18 mouse cellular contexts compared by ENCODE assay signal in genomic region chr9:96267559-96267948, GRCm38 (mm10).
DNase-seq lines count a peak whose midpoint lies in the region; ATAC-seq lines count a peak whose summit lies in the region.
"Had no signal": no experiment of that assay in that cellular context is flagged by ENCODE, and none has a peak within 500 bp of the region (broad histone marks: within the 10 kb centered on the region; RNA-seq: fewer than 3 reads in every experiment).

No protein-coding gene starts in this region.

- H3K9me3 ChIP-seq in erythroblast, embryonic 14.5 days (ENCODE audit: control insufficient read depth, low read length) = no peaks in the 10 kb centered on the region
- H3K9me3 ChIP-seq in liver, embryonic 11.5 days (ENCODE audit: control insufficient read depth, low read length) = no peaks in the 10 kb centered on the region
- H3K9me3 ChIP-seq in liver, embryonic 15.5 days (replicated peaks) = no peaks in the 10 kb centered on the region
- H3K9me3 ChIP-seq in kidney, embryonic 14.5 days (ENCODE audit: control insufficient read depth, low read length) = no peaks in the 10 kb centered on the region
- H3K9me3 ChIP-seq: forebrain, embryonic 10.5 days; forebrain, embryonic 13.5 days; hindbrain, embryonic 12.5 days; hindbrain, embryonic 15.5 days had no signal

- H3K36me3 ChIP-seq in erythroblast, embryonic 14.5 days (ENCODE audit: control insufficient read depth) = peaks cover 93% of the 10 kb centered on the region
- H3K36me3 ChIP-seq in liver, embryonic 11.5 days (ENCODE audit: control insufficient read depth, insufficient read depth, low read length) = no peaks in the 10 kb centered on the region
- peaks cover 30% of the 10 kb centered on the region for H3K36me3 ChIP-seq in liver, embryonic 15.5 days (replicated peaks)
- no peaks in the 10 kb centered on the region for H3K36me3 ChIP-seq in kidney, embryonic 14.5 days (ENCODE audit: control insufficient read depth, insufficient read depth, low read length)
- H3K36me3 ChIP-seq: hindbrain, embryonic 12.5 days; hindbrain, embryonic 15.5 days had no signal

- peak overlapping the region; percentile 35; the same call in 1 of the 2 replicates for H3K9ac ChIP-seq in liver, embryonic 11.5 days (ENCODE audit: low read depth, low read length)
- peak overlapping the region; percentile 45; the same call in 1 of the 2 replicates for H3K9ac ChIP-seq in liver, embryonic 15.5 days
- H3K9ac ChIP-seq in kidney, embryonic 14.5 days (ENCODE audit: low read depth, low read length) = no peak overlapping the region
- H3K9ac ChIP-seq: forebrain, embryonic 13.5 days; hindbrain, embryonic 12.5 days; hindbrain, embryonic 15.5 days had no signal

- peak overlapping the region; percentile 57 for H3K4me3 ChIP-seq in erythroblast, embryonic 14.5 days (replicated peaks)
- H3K4me3 ChIP-seq in liver, embryonic 11.5 days (ENCODE audit: low read depth, low read length) = no peak overlapping the region
- H3K4me3 ChIP-seq in liver, embryonic 15.5 days (replicated peaks) = peak overlapping the region; percentile 21
- no peak overlapping the region for H3K4me3 ChIP-seq in kidney, embryonic 14.5 days (ENCODE audit: low read length)
- H3K4me3 ChIP-seq: forebrain, embryonic 10.5 days; forebrain, embryonic 13.5 days; hindbrain, embryonic 12.5 days; hindbrain, embryonic 15.5 days had no signal

- no peak for ATAC-seq in erythroblast, adult 5-6 weeks (replicated peaks; ENCODE audit: low FRiP score, poor library complexity, severe bottlenecking)
- no peak for ATAC-seq in liver, embryonic 11.5 days (replicated peaks; ENCODE audit: low FRiP score)
- ATAC-seq in liver, embryonic 15.5 days (ENCODE audit: insufficient read depth) = peak; percentile 42
- ATAC-seq in kidney, embryonic 14.5 days (ENCODE audit: low FRiP score, low TSS enrichment) = no peak
- ATAC-seq: activated CD4-positive, CD25-positive, alpha-beta regulatory T cell, adult 4 months; forebrain, embryonic 13.5 days had no signal

- H3K27me3 ChIP-seq in erythroblast, embryonic 14.5 days (ENCODE audit: control insufficient read depth) = no peaks in the 10 kb centered on the region
- no peaks in the 10 kb centered on the region for H3K27me3 ChIP-seq in liver, embryonic 11.5 days (replicated peaks; ENCODE audit: control insufficient read depth, insufficient read depth, low read length)
- no peaks in the 10 kb centered on the region for H3K27me3 ChIP-seq in liver, embryonic 15.5 days
- H3K27me3 ChIP-seq in kidney, embryonic 14.5 days (ENCODE audit: control insufficient read depth, insufficient read depth, low read length) = no peaks in the 10 kb centered on the region
- H3K27me3 ChIP-seq: forebrain, embryonic 13.5 days; hindbrain, embryonic 12.5 days; hindbrain, embryonic 15.5 days had no signal

- DNase-seq in liver, embryonic 11.5 days (ENCODE audit: low spot score) = no peak
- no peak for DNase-seq in liver
- DNase-seq in gastrocnemius, postnatal 10 days = no peak
- DNase-seq in cerebellum, adult 9-10 months = no peak
- DNase-seq: adrenal gland, adult 8-10 months; adrenal gland, postnatal 25 days; cerebellum, adult 11-12 months; cerebellum, adult 8-10 months; gastrocnemius, postnatal 36 days had no signal

- peaks cover 80% of the 10 kb centered on the region for H3K4me1 ChIP-seq in erythroblast, embryonic 14.5 days (ENCODE audit: control insufficient read depth)
- peaks cover 18% of the 10 kb centered on the region for H3K4me1 ChIP-seq in liver, embryonic 11.5 days (replicated peaks; ENCODE audit: control insufficient read depth, insufficient read depth, low read length)
- peaks cover 71% of the 10 kb centered on the region for H3K4me1 ChIP-seq in liver, embryonic 15.5 days (replicated peaks)
- H3K4me1 ChIP-seq in kidney, embryonic 14.5 days (ENCODE audit: control insufficient read depth, insufficient read depth, low read length) = no peaks in the 10 kb centered on the region
- H3K4me1 ChIP-seq: forebrain, embryonic 13.5 days; hindbrain, embryonic 12.5 days; hindbrain, embryonic 15.5 days had no signal

- 43% methylated on average over 1 of the region's 1 CpGs for WGBS in liver, embryonic 11.5 days
- WGBS in liver, embryonic 15.5 days (ENCODE audit: insufficient replicate concordance) = 26% methylated on average over 1 of the region's 1 CpGs
- WGBS in kidney, embryonic 14.5 days = 84% methylated on average over 1 of the region's 1 CpGs

- peak overlapping the region; percentile 56 for H3K4me2 ChIP-seq in liver, embryonic 11.5 days
- peak overlapping the region; percentile 63 for H3K4me2 ChIP-seq in liver, embryonic 15.5 days
- no peak overlapping the region for H3K4me2 ChIP-seq in kidney, embryonic 14.5 days (replicated peaks; ENCODE audit: low read depth, low read length)
- H3K4me2 ChIP-seq: forebrain, embryonic 13.5 days; hindbrain, embryonic 12.5 days; hindbrain, embryonic 15.5 days had no signal

- peak overlapping the region; percentile 85 for H3K27ac ChIP-seq in liver, embryonic 11.5 days (ENCODE audit: low read depth, low read length)
- peak overlapping the region; percentile 92 for H3K27ac ChIP-seq in liver, embryonic 15.5 days (replicated peaks)
- no peak overlapping the region for H3K27ac ChIP-seq in kidney, embryonic 14.5 days (ENCODE audit: low read depth, low read length)
- H3K27ac ChIP-seq: forebrain, embryonic 10.5 days; forebrain, embryonic 13.5 days; hindbrain, embryonic 12.5 days; hindbrain, embryonic 15.5 days had no signal

Comparison
In these comparisons a context has a peak if more than half of its experiments do, and no peak if none do; other contexts are left out.
1. H3K4me3 ChIP-seq: peak in erythroblast, embryonic 14.5 days (single experiment) and liver, embryonic 15.5 days (single experiment); none in liver, embryonic 11.5 days (single experiment) and kidney, embryonic 14.5 days (single experiment).